Mouse (Mus musculus): ENCODE results near the gene Rnf114. TPM values are rescaled to one million over a fixed set of nuclear protein-coding genes. Genes with fewer than 3 reads are reported as not detected.

The Rnf114 gene
- polyA plus RNA-seq, 1 experiment from 2014 or later, result 65.3 TPM

DNA sequence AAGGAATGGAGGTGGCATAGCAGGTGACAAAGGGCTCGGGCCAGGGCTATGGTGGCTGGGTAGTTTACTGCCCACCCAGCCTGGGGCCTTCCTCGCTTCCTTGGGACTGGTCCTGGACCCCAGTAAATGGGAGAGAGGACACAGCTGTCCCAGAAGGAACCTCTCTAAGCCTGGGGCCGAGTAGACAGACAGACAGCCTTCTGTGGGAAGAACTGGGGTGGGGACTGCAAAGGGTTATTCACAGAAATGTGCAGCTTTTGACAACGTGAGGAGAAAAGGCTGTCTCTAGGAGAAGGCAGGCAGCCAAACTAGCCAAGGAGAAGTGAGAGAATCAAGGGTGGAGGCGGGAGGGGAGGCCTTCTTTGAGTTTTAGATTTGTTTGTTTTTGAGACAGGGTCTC lies 52.0 kb downstream of the Rnf114 start:
- no peaks in the 10 kb centered on the region for H3K9me3 ChIP-seq
- peak; percentile 54 for ATAC-seq
- H3K36me3 ChIP-seq, result no peaks in the 10 kb centered on the region
- no peak overlapping the region for H3K4me3 ChIP-seq (replicated peaks)
- peaks cover 53% of the 10 kb centered on the region for H3K4me1 ChIP-seq (replicated peaks)
- H3K27me3 ChIP-seq (replicated peaks), result no peaks in the 10 kb centered on the region
- 29% methylated on average over 5 of the region's 5 CpGs for WGBS
- H3K27ac ChIP-seq, result peak overlapping the region; percentile 97
- no peak overlapping the region for H3K4me2 ChIP-seq (replicated peaks)
- H3K9ac ChIP-seq, result no peak overlapping the region

DNA sequence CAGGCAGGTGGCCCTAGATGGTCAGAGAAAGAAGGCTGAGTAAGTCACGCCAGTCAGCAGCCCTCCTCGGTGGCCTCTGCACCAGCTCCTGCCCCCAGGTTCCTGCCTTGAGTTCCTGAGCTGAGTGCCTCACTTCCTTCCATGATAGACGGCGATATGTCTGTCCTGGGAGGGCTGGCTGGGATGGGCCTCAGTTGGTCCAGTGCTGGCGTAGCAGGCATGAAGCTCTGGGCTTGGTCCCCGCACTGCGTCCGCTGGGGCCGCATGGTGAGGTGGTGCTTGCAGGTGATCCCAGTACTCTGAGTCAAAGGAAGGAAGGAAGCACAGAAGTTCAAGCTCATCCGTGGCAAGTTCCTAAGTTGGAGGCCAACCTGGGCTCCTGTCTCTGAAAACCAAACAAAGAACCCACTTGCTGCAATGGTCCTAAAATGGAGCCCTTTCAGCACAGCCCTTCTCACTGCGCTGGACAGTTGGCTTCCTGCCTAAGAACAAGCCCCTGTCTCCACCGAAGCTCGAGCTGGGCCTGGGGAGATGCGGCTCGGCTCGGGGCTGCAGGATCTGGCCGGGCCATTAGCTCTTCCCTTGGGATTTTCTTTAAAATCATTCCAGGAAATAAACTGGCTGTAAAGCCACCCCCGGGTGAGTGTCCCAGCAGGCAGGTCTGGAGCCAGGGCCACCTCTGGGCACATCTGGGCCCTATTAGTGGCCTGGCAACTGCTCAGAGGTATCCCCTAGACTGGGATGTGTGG lies 54.2 kb downstream of the Rnf114 start:
- H3K4me3 ChIP-seq (replicated peaks), result no peak overlapping the region
- no peaks in the 10 kb centered on the region for H3K9me3 ChIP-seq
- no peaks in the 10 kb centered on the region for H3K27me3 ChIP-seq (replicated peaks)
- H3K4me1 ChIP-seq (replicated peaks), result peaks cover 34% of the 10 kb centered on the region
- ATAC-seq, result no peak
- no peak overlapping the region for H3K9ac ChIP-seq
- 71% methylated on average over 18 of the region's 18 CpGs for WGBS
- peak overlapping the region; percentile 33; the same call in 1 of the 2 replicates for H3K27ac ChIP-seq
- no peak overlapping the region for H3K4me2 ChIP-seq (replicated peaks)
- no peaks in the 10 kb centered on the region for H3K36me3 ChIP-seq

DNA sequence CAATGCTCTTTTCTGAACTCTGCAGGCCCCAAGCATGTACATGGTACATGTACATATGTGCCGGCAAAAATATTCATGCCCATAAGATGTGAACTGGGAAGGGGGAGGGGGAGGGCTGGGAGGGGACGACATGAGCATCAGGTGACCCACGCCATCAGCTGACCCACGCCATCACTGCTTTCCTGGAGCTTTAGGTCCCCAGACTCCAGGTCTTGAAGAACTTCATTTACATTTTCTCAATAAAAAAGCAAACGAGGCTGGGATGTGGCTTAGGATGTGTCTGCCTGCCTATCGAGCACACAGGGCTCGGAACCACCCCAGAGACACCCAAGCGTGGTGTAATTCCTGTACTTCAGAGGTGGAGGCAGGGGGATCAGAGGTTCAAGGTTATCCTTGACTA lies 55.0 kb downstream of the Rnf114 start:
- WGBS, result 90% methylated on average over 8 of the region's 8 CpGs
- H3K4me3 ChIP-seq (replicated peaks), result no peak overlapping the region
- H3K27me3 ChIP-seq (replicated peaks), result no peaks in the 10 kb centered on the region
- ATAC-seq, result no peak
- no peaks in the 10 kb centered on the region for H3K9me3 ChIP-seq
- H3K4me1 ChIP-seq (replicated peaks), result peaks cover 27% of the 10 kb centered on the region
- H3K4me2 ChIP-seq (replicated peaks), result no peak overlapping the region
- no peak overlapping the region for H3K9ac ChIP-seq
- H3K36me3 ChIP-seq, result no peaks in the 10 kb centered on the region
- H3K27ac ChIP-seq, result no peak overlapping the region

DNA sequence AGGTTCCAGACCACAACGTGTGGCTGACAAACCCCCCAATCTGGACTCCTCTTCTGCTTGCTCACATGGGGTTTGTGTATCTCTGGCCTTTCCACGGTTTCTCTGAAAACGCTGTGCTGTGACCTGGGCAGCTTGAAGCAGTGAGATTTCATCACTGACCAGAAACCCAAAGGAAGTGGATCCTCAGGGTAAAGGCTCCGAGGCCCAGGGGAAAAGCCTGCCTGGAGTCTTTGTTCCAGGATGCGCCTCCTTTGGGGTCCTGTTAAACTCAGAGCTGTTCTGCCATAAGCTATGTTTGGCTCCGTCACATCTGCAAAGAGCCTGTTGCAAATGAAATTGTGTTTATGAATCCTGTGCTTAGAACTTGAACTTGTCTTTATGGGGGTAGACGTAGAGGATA lies 56.5 kb downstream of the Rnf114 start:
- H3K9me3 ChIP-seq, result no peaks in the 10 kb centered on the region
- H3K9ac ChIP-seq, result no peak overlapping the region
- 64% methylated on average over 7 of the region's 7 CpGs for WGBS
- ATAC-seq, result no peak
- H3K27ac ChIP-seq, result no peak overlapping the region
- H3K4me3 ChIP-seq (replicated peaks), result no peak overlapping the region
- H3K27me3 ChIP-seq (replicated peaks), result no peaks in the 10 kb centered on the region
- H3K36me3 ChIP-seq, result no peaks in the 10 kb centered on the region
- peaks cover 20% of the 10 kb centered on the region for H3K4me1 ChIP-seq (replicated peaks)
- H3K4me2 ChIP-seq (replicated peaks), result no peak overlapping the region

DNA sequence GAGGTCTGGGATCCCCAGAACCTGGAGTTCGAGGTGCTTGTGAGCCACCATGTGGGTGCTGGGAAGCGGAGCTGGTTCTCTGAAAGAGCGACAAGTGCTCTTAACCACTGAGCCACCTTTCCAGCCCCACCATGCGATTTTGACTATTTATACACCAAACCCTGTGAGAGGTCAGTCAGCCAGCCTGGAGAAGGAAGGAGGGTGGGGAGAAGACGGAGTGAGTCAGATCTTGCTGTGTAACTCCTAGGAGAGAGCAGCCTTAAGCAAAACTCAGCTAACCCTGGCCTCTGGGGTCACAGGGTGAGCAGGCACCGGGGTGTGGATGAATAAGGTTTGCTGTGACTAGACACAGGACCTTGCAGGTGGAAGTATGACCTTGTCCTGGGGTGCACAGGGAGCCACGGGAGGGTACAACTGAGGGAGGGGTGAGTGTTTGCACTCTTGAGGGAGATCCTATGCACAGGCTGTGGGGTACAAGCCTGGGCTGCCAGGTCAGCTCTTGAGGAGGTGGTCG lies 58.0 kb downstream of the Rnf114 start:
- H3K27ac ChIP-seq, result no peak overlapping the region
- WGBS, result 64% methylated on average over 8 of the region's 8 CpGs
- no peaks in the 10 kb centered on the region for H3K27me3 ChIP-seq (replicated peaks)
- no peaks in the 10 kb centered on the region for H3K36me3 ChIP-seq
- no peaks in the 10 kb centered on the region for H3K9me3 ChIP-seq
- peaks cover 20% of the 10 kb centered on the region; the same call in 1 of the 2 replicates for H3K4me1 ChIP-seq (replicated peaks)
- H3K4me2 ChIP-seq (replicated peaks), result no peak overlapping the region
- no peak overlapping the region for H3K4me3 ChIP-seq (replicated peaks)
- no peak for ATAC-seq
- H3K9ac ChIP-seq, result no peak overlapping the region

DNA sequence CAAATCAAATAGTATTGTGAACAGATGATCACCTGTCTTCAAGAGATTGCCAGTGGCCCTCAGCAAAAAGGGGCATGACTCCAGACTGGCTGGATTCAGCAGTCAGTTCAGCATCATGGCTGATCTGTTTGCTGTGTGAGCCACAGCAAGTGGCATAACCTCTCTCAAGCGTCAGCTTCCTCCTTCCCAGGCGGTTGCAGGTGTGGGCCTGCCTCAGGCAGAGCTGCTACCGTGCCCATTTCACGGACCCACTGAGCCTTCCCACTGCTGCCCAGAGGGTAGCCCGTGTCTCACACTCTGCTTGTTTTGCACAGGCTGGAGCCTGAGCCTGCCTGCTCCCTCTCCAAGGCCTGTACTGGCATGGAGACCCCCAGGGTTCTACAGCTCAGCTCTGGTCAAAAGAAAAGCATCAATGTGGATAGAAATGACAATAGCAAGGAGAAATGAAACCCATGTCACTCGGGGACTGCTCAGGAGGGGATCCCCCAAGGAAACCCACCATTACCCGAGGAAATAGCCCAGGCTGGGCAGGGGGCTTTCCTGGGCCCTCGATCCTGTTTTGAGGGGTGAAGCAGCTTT lies 59.0 kb downstream of the Rnf114 start:
- H3K9ac ChIP-seq, result no peak overlapping the region
- H3K36me3 ChIP-seq, result no peaks in the 10 kb centered on the region
- WGBS, result 76% methylated on average over 8 of the region's 8 CpGs
- peaks cover 18% of the 10 kb centered on the region; the same call in 1 of the 2 replicates for H3K4me1 ChIP-seq (replicated peaks)
- no peak overlapping the region for H3K4me3 ChIP-seq (replicated peaks)
- H3K27ac ChIP-seq, result no peak overlapping the region
- no peak overlapping the region for H3K4me2 ChIP-seq (replicated peaks)
- no peaks in the 10 kb centered on the region for H3K9me3 ChIP-seq
- no peaks in the 10 kb centered on the region for H3K27me3 ChIP-seq (replicated peaks)
- ATAC-seq, result no peak

DNA sequence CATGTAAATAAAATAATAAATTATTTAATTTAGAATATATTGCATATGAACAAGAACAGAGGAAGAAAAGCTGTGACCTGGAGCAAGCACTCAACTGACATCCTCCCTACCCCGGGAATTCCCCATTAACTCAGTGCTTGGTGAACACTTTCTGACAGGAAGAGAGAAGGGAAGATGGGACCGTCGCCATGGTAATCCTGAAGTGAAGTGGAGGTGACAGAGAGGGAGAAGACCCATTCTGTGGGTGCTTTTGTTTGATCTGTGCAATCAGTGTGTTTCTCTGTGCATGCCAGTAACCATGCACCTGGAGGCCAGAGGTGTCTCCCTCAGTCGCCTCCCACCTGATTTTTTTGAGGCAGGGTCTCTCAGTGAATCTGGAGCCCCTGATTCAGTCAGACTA lies 59.8 kb downstream of the Rnf114 start:
- Histone ChIP-seq H3K36me3 (no peaks in the 10 kb centered on the region), H3K4me3 (replicated peaks) (no peak overlapping the region), H3K27me3 (replicated peaks) (no peaks in the 10 kb centered on the region), H3K4me1 (replicated peaks) (peaks cover 15% of the 10 kb centered on the region; the same call in 1 of the 2 replicates), H3K9ac (no peak overlapping the region), H3K4me2 (replicated peaks) (no peak overlapping the region), H3K9me3 (no peaks in the 10 kb centered on the region), H3K27ac (peak overlapping the region; percentile 58)
- ATAC-seq, result no peak
- WGBS, result 79% methylated on average over 4 of the region's 4 CpGs

DNA sequence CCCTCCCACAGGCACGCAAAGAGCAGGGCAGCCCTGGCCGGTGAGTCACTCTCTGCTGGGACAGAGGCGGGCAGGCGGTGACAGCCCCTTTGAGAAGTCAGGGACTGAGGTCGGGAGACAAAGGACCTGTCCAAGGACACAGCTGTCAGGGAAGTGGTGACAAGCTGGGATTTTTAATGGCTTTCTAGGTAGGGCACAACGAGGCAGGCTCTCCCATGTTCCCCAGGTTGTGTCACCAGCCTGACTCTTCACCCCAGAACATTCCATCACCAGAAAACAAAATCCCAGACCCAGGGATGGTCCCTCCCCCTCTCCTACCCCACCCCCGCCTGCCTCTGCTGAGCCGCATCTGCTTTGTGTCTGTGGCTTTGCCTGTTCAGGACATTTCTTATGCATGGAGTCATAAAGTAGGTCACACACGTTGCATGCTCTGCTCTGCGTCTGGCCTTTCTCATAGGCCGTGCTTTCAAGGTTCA lies 60.5 kb downstream of the Rnf114 start:
- Histone ChIP-seq H3K4me1 (replicated peaks) (peaks cover 15% of the 10 kb centered on the region; the same call in 1 of the 2 replicates), H3K27ac (peak overlapping the region; percentile 58), H3K27me3 (replicated peaks) (no peaks in the 10 kb centered on the region), H3K4me2 (replicated peaks) (no peak overlapping the region), H3K36me3 (no peaks in the 10 kb centered on the region), H3K4me3 (replicated peaks) (no peak overlapping the region), H3K9me3 (no peaks in the 10 kb centered on the region), H3K9ac (no peak overlapping the region)
- 25% methylated on average over 11 of the region's 11 CpGs for WGBS
- peak; percentile 72 for ATAC-seq

DNA sequence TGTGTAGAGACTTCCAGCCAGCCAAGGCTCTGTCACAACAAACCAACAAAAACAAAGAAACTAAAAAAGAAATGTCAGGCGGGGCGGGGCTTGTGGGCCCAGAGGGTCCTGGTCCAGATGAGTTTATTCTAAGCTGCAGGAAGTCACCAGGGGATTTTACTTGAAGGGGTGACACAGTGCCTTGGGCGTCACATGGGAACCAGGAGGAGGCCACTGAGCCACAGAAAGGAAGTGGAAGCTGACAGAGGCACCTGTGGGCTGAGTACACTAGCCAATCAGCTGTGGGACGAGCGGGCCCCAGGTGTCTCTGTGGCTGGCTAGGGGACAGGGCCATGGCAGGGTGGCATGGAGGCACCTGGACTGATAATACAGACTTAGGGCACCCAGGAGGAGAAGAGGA lies 63.3 kb downstream of the Rnf114 start:
- Histone ChIP-seq H3K4me1 (replicated peaks) (peaks cover 23% of the 10 kb centered on the region), H3K9ac (no peak overlapping the region), H3K4me3 (replicated peaks) (no peak overlapping the region), H3K9me3 (no peaks in the 10 kb centered on the region), H3K4me2 (replicated peaks) (no peak overlapping the region), H3K27ac (no peak overlapping the region), H3K27me3 (replicated peaks) (0 out of 2 replicates have a peak, but pooled peaks cover 8% of the 10 kb centered on the region), H3K36me3 (no peaks in the 10 kb centered on the region)
- WGBS, result 92% methylated on average over 5 of the region's 5 CpGs
- ATAC-seq, result no peak

DNA sequence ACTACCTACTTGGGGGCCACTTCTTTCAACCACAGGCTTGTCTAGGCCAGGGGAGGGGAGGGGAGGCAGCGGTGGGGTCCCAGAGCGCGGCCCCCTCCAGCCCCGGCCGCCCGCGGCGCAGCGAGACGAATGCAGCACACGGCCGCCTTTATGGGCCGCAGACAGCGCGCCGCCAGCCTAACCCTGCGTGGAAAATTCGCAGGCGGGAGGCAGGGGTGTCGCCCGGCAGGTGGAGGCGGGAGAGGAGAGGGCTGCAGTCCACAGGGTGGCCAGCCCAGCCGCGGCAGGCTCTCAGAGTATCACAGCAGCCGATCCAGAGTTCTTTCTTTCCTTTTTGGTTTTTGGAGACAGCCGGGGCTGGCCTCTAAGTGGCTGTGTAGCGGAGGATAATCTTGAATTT lies 67.0 kb downstream of the Rnf114 start:
- no peaks in the 10 kb centered on the region for H3K36me3 ChIP-seq
- H3K9ac ChIP-seq, result 0 out of 2 replicates have a peak overlapping the region, but pooled peaks have one; percentile 30
- H3K27me3 ChIP-seq (replicated peaks), result 0 out of 2 replicates have a peak, but pooled peaks cover 8% of the 10 kb centered on the region
- H3K4me3 ChIP-seq (replicated peaks), result peak overlapping the region; percentile 18; the same call in 1 of the 2 replicates
- 14% methylated on average over 26 of the region's 27 CpGs for WGBS
- peaks cover 27% of the 10 kb centered on the region for H3K4me1 ChIP-seq (replicated peaks)
- peak; percentile 17; the same call in 1 of the 2 replicates for ATAC-seq
- H3K4me2 ChIP-seq (replicated peaks), result peak overlapping the region; percentile 53
- no peaks in the 10 kb centered on the region for H3K9me3 ChIP-seq
- no peak overlapping the region for H3K27ac ChIP-seq

DNA sequence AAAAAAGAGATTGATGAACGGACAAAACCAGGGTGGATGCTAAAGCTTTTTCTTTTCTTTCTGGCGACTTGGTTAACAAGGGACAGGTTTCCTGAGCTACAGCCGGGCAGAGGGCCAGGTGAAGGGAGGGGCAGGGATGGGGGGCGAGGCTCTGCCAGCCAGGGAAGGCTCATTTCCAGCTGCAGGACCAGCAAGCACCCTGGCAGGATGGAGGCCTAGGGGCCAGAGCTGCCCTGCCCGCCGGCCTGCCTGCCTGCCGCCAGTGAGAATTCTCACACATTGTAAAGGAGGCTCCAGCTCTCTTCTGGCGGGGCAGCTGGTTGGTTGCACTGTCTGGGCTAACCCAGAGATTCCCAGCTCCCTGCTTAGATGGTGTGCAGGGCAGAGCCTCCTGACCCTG lies 69.7 kb downstream of the Rnf114 start:
- H3K4me2 ChIP-seq (replicated peaks), result no peak overlapping the region
- no peak overlapping the region for H3K9ac ChIP-seq
- no peaks in the 10 kb centered on the region for H3K9me3 ChIP-seq
- H3K27ac ChIP-seq, result peak overlapping the region; percentile 56; the same call in 1 of the 2 replicates
- no peaks in the 10 kb centered on the region for H3K36me3 ChIP-seq
- 41% methylated on average over 8 of the region's 8 CpGs for WGBS
- no peak overlapping the region for H3K4me3 ChIP-seq (replicated peaks)
- 0 out of 2 replicates have a peak, but pooled peaks cover 8% of the 10 kb centered on the region for H3K27me3 ChIP-seq (replicated peaks)
- peaks cover 33% of the 10 kb centered on the region for H3K4me1 ChIP-seq (replicated peaks)
- no peak for ATAC-seq

DNA sequence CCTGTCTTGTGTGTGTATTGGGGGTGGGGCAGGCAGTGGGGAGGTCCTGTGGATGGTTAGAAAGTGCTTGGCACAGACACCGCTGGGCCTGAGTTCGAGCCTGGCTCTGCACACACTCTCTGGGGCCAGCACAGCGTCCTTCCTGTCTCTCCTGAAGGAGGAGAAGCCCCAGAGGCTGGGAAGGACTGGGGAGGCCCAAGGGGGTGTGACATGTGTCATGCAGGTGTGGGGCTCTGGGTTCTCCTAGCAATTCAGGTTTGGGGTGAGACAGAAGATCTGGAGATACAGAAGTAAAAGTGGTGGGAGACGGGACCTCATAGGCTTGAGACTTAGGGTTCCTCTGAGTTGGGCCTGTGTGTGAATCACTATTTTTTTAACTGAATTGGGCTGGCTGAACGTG lies 70.6 kb downstream of the Rnf114 start:
- Histone ChIP-seq H3K9me3 (no peaks in the 10 kb centered on the region), H3K4me1 (replicated peaks) (peaks cover 33% of the 10 kb centered on the region), H3K27me3 (replicated peaks) (0 out of 2 replicates have a peak, but pooled peaks cover 8% of the 10 kb centered on the region), H3K27ac (no peak overlapping the region), H3K9ac (no peak overlapping the region), H3K4me3 (replicated peaks) (no peak overlapping the region), H3K36me3 (no peaks in the 10 kb centered on the region), H3K4me2 (replicated peaks) (no peak overlapping the region)
- ATAC-seq, result no peak
- WGBS, result 67% methylated on average over 5 of the region's 5 CpGs

Data from intestine, embryonic 15.5 days (tissue).